Mouse (Mus musculus) ovary, adult 18-20 months (tissue): ENCODE measurements around the gene Tmed8.
"Not testable (repeated sequence)": the region's sequence is repeated elsewhere in the genome, so short reads cannot be mapped to it uniquely, and the experiment has no call there.

ENCODE experiments used
- DNase-seq: peaks from one replicate; pipeline ENCODE4 v3.0.0; 2022; ENCODE audit warnings: low spot score, mixed read lengths

Tmed8 gene

DNA sequence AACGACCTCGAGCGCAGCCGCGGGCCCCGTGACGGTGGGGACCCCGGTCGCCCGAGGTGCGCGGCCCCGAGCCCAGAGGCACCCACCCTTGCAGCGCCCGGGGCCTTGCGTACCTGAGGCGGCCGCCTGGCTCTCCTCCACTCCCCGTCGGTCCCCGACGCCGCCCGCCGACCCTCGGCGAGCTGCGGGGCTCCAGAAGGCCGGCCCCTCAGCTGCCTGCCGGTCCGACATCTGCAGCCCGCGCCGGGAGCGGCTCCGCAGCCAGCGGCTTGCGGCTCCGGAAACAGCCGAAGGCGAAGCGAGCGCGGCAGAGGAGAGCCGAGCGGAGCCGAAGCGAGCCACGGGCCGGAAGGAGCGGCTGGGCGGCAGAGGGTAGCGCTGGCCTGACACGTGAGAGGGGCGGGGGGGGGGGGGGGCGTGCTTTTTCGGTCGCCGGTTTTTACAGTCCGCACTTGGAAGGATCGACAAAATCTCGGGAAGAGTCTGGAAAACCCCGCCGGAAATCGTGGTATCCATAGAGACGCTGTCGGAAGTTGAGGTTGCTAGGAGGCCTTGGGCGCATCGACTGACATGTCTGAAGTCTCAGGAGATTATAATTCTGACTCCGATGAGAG, at the start of gene Tmed8:
Gene Tmed8 (minus strand): TSS at position 482 of the 614 bp plus-strand sequence.
- peak; percentile 67 for DNase-seq

GRCm38 (mm10) chr12:87238632-87239031, 38.4 kb upstream of the Tmed8 start, which contains the start of gene Noxred1:
Noxred1 (minus strand) TSS chr12:87238732.
- no peak for DNase-seq

- DNase-seq: no peak
These were observed 36.7 kb upstream of the Tmed8 start for GRCm38 (mm10) chr12:87236882-87237483.

GRCm38 (mm10) chr12:87230379-87230895, 30.2 kb upstream of the Tmed8 start:
- DNase-seq: no peak

GRCm38 (mm10) chr12:87229633-87230032, 29.4 kb upstream of the Tmed8 start:
- DNase-seq: no peak

- no peak for DNase-seq
These were observed 26.5 kb upstream of the Tmed8 start for GRCm38 (mm10) chr12:87226801-87227200.

GRCm38 (mm10) chr12:87224950-87225349, 24.7 kb upstream of the Tmed8 start:
- DNase-seq: no peak

- no peak for DNase-seq
These were observed 19.1 kb upstream of the Tmed8 start for GRCm38 (mm10) chr12:87219362-87219761.

DNA sequence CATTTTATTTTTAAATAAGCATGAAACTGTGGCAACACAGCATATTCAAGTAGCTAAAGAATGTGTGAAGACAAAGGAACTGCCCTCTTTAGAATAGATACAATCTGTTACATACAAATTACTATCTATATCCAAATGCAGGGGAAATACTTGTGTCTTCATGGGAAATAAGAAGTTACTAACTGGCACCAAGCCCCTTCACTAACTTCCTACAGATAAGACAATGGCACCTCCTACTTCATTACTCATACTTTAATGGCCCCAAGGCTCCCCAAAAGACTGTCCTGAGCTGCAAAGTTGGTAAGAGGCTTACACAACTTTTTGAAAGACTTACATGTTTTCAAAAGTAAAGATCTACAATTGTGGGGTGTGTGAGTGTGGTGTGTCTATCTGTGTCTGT, 17.3 kb upstream of the Tmed8 start:
- DNase-seq: no peak

DNA sequence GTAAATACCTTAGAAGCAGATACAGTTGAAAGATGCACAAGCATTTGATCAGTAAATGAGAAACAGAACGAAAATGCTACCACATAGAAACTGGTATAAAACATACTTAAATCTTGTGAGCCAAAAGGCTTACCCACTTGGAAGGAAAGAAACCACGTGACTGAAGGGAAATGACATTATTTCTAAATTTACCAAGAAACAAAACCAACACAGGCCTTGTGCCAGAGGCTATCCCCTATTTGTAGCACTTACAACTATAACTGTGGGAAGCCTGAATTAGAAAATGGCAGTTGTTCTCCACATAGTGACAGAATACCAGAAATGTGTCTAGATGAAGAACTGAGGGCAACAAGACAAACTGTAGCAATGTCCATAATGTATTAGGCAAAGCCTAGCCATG, 15.8 kb upstream of the Tmed8 start:
- no peak for DNase-seq

DNA sequence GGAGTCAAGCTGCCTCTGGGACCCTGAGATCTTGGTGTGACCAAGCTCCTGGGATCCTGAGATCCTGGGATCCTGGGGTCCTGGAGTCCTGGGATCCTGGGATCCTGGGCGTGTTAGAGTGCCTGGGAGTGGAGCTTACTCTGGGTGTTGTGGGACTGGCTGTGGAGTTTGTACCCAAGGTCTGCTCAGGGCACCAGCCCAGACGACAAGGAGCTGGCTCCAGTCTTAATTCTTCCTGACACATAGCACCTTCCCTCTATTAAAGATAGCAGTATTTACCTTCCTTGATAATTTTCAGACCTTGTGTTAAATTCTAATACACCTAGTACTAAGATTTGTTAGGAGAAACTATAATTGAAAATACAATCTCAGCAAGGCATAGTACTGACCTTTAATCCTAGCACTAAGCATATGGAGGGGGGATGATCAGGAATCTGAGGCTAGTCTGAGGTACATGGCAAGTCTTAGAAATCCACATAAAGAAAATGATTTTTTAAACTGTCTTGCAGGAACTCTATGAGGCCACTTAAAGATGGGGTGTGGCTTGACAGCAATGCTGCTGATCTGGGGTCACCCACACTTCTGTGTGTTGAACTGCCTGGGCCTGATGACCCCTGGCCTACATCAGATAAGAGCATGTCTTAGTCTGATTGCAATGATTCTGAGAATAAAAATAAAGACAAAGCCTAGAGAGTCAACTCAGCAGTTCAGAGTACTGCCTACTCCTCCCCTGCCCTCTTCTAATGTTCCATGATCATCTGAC, 12.8 kb upstream of the Tmed8 start:
- no peak for DNase-seq

DNA sequence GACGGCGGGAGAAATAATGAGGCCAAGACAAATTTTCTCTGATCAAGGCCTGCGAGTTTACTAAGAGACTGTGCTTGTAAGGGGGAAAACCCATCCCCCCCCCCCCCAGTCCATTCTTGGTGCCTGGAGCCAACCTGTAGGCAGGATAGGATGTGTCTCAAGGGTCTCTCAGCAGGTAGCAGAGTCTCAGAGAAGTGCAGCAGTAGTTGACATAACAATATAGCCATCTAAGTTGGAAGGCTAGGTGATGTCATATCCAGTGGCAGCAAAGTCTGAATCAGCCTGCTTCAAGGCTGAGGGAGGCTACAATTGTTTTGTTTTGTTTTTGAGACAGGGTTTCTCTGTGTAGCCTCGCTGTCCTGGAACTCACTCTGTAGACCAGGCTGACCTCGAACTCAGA, 5.5 kb upstream of the Tmed8 start:
- DNase-seq: not testable (repeated sequence)

DNA sequence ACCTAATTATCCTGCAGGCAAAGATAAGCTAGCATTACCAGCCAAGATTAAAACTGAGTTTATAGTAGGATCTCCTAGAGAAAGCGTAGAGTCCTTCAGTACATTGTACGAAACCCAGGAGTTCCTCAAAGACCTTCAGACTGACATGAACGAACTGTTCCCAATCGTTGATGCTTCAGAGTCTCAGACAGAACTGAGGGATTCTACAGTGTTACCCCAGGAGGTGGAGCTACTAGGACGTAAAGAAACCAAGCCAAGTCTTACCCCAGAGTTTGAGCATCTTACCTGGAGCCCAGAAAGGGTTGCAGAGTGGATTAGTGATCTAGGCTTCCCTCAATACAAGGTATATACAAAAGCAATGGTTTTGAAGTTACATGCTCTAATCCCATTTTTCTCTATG, 1.4 kb upstream of the Tmed8 start:
- DNase-seq: no peak

DNA sequence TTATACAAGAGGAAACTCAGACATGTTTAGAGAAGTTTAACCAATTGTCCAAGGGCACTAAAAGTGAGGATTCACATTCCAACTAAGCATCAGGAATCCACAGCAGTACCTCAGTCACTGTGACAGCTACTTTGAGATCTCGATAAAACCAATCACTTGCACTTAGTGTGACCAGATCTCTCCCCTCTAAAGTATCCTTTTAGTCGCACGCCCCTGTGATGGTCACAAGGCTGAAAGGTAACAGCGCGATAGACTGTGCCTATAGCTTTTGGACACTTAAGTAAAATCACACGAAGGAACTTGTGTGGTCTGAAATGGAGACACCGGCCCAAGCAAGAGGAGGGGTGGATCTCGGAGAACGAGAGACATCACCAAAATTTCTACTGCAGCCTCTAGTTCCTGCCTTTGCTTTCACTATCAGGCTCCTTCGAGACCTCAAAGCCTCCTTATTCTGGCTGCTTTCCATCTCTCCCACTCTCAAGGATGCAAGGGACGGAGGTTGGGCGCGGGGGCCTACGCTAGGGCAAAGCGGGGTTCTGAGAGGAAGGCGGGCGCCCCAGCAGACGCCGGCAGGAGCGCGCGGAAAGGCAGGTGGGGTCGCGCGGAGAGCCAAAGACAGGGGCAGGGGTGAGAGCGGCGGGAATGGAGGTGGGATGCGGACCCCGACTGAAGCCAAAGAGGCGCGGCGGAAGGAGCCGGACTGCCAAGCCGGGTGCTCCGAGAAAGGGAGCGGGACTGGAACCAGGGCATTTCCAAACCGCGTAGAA, 865 bp downstream of the Tmed8 start, which contains the start of gene Samd15:
Gene Samd15 (plus strand): TSS at position 518 of the 767 bp plus-strand sequence.
- DNase-seq: peak; percentile 34

- DNase-seq: no peak
These were observed 1.5 kb downstream of the Tmed8 start for GRCm38 (mm10) chr12:87198792-87199191.

GRCm38 (mm10) chr12:87196310-87196709, 3.9 kb downstream of the Tmed8 start:
- DNase-seq: no peak

DNA sequence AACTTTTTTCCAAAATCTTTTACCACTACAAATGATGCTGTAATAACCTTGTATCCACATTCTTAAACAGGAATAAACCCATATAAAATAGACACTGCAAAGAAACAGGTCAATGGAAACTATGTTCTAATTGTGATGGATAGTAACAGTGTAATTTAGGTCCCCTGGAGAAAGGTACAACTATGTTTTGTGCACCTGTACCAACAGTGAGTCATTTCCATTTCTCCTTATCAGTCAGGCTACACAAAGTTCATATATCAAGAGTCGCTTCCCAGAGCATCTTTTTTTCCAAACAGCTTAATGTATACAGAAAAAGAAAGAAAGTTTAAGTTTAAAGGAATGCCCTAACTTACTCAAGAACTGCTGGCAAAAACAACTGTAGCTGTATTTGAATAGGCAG, 5.2 kb downstream of the Tmed8 start:
- DNase-seq: no peak

- no peak for DNase-seq
These were observed 7.2 kb downstream of the Tmed8 start for GRCm38 (mm10) chr12:87193008-87193407.

GRCm38 (mm10) chr12:87177631-87178030, 22.6 kb downstream of the Tmed8 start:
- no peak for DNase-seq

DNA sequence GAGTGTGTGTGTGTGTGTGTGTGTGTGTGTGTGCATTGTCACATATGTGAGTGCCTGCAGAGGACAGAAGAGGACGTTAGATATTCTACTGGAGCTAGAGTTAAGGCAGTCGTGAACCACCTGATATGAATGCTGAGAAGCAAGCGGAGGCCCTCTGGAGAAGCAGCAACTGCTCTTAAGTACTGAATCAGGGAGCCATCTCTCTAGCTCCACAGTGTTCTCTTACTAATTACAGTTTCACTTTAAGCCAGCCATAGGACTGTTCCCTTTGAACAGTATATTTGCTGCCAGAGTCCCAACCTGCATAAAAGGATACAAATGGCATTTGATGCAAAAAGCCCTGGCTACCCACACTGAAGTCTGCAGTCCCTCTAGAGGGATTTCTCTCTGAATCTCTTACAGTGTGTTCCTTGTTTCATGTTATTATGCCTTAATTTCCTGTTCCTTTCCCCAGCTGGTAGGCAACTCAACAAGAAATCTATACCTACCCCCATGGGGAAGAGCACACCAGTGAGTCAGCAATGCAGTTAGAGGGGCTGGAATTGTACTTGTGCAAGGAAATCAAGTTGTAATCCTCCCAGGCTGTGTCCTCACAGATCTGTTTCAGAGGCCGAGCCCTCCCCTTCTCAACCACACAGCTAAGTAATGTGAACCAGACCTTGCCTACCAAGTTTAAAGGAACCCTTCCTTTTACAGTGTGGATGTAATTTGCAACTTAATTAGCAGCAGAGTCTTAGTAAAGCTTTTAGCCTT, 24.9 kb downstream of the Tmed8 start:
- no peak for DNase-seq

DNA sequence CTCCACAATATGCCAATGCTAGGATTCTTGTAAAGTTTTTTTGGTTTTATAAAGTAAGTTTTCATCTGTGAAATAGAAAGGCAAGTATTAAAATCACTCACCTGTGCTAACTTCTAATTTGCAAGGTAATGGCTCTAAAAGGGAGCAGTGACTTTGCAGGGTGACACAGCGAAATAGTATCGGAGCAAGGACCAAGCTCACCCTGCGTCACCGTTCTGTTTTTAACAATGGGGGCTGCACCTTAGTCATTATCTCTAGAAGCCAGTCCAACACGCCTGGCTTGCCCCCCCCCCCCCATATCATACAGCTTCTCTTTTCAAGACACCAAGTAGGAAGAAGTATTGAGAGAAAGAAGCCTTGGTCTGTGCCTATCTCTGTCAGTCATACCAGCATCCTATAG, 39.4 kb downstream of the Tmed8 start:
- no peak for DNase-seq
